Mouse (Mus musculus) urinary bladder, postnatal 25 days (tissue): ENCODE results near the gene Mknk1.
A peak's percentile ranks its signal among the peaks of the same experiment; 100 is the strongest.

ENCODE experiments used
- DNase-seq: peaks from one replicate; pipeline ENCODE4 v3.0.0; 2022; ENCODE audit warnings: low spot score

Gene Mknk1

DNA sequence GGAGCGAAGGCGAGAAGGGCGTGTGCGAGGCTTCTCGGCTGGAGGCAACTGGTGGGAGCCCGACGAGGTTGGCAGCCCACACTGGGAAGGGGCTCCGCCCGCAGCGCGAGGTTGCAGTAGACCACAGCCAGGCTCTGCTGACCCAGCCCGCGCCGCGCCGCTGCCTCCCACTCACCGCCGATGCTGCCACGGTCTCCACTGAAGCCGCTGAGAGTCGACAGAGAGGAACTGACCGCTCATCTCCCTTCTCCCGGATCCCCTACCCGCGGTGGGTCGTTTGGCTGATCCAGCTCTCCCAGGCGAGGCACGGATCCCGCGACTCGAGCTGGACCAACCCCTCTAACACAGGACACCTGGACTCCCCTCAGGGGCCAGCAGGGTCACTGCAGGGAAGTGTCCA lies 51.6 kb downstream of the Mknk1 start, which contains the start of gene 6430628N08Rik:
TSS of gene 6430628N08Rik (plus strand) at position 113 of the 400 bp plus-strand sequence.
- DNase-seq = no peak

DNA sequence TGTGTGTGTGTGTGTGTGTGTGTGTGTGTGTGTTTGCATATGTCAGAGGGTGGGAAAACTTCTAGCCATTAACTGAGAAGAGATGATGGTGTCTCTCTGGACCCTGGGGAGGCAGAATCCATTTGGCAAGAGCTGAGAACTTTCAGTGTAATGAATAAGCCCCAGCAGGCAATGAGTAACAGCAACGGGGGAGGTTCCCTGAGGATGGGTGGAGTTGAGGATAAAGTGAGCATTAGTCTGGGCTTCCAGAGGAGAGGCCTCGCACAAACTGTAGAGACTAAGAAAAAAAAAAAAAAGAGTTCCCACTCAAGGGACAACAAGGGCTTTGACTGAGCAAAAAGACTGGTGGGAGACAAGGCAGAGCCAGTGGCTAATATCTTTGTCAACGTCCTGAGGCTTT lies 55.3 kb downstream of the Mknk1 start:
- no peak for DNase-seq

DNA sequence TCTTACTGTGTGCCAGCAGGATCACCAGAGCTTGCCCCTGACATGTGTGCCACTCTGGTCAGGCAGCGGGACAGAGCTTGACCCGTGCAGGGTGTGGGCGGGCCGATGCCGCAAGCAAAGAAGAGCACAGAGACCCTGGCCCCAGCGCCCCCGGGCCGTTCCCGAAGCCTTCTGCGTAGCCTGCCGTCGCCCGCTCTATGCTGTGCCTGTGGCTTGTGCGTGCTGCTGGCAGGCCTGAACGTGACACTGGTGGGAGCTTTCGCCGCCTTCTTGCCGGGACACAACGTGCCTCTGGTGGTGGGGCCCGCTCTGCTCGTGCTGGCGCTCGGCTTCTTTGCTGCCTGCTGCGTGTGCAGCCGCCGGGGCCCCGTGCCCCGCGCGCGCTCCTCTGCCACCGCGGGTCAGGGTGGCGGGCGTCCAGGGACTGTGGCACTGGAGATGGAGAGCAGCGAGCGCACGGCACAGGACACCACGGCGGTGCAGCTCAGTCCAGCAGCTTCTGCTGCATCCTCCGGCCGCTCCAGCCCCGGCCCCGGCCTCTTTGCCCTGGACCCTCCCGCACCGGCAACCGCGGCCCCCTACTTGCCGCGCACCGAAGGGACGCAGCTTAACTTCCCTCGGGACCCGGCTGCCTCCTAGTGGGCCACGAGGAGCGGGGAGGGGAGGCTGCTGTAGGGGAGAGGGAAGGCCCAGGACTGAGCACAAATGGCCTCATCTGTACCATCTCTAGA lies 59.1 kb downstream of the Mknk1 start:
- DNase-seq = no peak

DNA sequence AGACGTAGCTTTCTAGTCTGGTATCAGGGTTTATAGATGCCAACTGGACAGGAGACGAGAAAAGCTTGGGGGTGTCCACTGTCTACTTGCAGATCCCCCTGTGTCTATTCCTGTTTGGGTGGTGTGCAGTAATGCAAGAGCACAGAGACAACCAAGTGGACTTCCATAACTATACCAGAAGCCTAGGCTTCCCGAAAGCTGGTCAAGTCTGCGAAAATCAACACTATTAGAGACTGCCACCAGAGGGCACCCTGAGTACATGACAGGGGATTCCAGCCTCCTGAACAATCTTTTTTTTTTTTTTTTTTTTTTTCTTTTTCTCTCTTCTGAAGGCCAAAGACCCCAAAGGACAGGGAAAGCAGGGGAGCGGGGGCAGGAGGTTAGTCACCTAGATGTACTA lies 63.8 kb downstream of the Mknk1 start:
- DNase-seq = peak; percentile 82

DNA sequence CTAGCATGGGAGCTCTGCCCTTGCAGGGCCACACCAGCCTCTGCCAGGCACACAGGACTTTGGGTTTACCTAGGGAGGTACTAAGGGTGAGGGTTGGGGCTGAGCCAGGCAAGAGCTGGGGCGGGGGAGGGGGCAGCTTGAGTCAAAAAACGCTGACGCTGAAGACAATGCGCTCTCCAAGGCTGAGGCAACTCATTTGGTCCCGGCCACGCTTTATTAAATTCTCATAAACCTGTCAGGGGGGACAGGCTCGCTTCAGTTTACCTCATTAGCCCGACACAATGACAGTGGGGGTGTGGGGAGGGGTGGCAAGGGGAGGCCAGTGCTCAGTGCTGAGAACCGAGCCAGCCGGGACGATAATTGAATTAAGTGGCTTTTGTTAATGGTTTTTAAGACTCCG lies 65.4 kb downstream of the Mknk1 start:
- no peak for DNase-seq

DNA sequence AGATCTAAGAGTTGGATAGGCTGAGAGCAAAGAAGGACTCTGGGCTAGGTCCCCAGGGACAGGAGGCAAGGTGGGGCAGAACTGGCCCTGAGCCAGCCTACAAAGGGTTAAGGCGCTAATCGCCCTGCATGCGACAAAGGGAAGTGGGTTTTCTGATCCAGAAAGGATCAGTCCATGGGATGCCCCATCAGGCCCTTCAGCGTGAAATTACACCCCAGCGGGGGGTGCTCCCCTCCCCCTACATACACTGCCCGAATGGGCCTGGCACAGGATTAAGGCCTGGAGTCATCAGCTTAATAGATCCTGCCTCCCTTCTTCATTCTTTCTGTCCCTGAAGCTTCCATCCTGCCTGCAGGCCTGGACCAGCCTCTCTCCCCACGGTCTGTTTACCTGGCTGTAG lies 66.7 kb downstream of the Mknk1 start:
- no peak for DNase-seq

DNA sequence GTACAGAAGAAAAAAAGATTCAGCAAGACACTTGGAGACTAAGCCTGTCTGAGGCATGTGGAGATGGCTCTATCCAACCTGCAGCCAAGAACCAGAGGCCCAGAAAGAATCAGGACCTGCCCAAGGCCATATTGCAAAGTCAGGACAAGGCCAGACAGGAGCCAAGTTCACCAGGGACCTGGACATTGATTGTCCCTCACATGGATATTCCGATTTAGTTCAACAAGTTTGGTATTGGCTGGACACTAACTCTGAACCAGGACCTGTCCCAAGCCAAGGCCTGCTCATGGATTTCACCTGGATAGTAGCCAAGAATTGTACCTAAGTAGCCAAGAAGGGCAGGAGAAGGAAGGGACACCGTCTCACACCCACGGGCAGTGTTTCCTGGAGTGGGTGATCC lies 67.8 kb downstream of the Mknk1 start:
- DNase-seq = no peak

DNA sequence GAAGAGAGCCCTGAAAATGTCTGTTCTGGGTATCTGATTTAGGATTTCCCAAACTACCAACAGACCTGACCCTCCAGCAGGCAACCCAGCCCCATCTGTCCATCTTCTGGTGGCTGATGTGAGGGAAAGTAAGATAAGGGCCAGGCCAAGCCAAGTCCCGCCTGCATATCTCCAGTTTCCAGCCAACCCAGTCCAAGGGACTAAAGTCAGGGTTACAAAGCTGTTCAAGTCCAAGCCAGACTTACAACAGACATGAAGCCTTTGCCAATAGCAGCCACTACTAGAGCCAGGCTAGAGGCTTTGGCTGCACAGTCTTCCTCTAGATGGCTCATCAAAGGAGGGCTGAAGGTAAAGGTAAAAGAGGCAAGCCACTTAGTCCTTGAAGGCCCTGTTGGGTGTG lies 69.0 kb downstream of the Mknk1 start:
- no peak for DNase-seq

DNA sequence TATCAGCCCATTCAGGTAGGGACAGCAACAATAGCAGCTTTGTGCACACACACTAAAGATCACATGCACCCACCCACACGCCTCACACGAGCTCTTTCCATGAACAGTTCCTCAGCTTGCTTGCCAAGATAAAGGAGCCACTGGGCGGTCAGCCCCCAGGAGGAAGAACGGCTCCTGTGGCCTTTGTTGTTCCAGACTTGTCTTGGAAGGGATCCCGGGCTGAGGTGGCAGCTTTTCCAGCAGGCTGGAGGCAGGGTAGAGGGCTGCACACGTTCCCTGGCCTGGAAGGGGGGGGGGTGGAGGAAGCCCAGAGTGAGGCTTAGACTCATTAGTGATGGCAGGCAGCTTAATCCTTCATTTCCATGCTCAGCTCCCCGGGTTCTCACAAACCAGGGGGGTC lies 69.6 kb downstream of the Mknk1 start:
- no peak for DNase-seq

DNA sequence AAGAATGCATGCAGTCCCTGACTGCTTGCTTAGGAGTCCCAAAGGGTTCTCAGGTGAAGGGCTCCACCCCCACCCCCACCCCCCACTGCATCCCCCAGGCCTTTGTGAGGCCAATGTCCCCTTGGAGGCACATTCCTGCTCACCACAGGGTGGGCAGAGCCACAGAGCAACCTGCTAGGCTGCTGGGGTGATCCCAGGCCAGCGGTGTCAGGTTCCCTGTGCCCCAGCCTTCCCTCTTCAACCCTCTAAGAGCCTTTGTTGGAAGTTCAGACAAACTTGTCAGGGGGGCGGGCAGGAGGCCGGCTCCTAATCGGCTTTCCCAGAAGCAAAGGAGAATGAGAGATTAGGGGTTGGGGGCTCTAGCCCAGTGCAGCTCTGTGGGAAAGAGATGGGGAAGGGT lies 72.6 kb downstream of the Mknk1 start:
- no peak for DNase-seq

DNA sequence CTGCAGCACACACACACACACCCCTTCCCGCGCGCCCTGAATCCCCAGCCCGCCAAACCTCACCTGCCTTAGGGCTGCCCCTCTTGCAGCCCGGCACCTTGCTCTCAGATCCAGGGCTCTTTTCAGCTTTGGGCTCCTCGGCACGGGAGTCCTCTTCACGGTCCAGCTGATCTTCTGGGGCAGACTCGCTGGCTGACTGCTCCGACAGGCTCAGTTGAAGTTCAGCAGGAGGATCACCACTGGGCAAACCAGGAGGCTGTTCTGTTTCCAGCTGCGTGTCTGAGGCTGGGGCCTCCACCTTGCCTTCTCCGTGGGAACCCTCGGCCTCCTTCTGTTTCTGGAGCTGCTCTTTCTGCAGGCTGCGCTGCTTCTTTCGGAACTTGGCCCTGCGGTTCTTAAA lies 80.9 kb downstream of the Mknk1 start:
- no peak for DNase-seq

DNA sequence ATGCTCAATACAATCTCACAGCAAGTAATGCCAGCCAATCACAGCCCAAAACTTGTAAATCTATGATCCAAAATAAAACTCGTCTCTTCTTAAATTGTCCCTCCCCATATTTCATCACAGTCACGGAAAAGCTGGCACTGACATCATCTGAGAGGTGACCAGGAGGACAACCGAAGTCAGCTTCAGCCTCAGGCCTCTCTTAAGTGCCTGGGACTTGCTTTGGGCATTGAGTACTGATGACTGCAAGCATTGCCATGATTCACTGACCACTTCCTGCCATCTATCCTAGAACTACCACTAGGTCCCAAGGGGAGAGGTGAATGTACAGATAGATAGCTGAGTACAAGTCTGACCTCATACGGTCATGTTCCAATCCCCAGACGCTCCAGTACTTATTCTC lies 83.7 kb downstream of the Mknk1 start:
- no peak for DNase-seq

DNA sequence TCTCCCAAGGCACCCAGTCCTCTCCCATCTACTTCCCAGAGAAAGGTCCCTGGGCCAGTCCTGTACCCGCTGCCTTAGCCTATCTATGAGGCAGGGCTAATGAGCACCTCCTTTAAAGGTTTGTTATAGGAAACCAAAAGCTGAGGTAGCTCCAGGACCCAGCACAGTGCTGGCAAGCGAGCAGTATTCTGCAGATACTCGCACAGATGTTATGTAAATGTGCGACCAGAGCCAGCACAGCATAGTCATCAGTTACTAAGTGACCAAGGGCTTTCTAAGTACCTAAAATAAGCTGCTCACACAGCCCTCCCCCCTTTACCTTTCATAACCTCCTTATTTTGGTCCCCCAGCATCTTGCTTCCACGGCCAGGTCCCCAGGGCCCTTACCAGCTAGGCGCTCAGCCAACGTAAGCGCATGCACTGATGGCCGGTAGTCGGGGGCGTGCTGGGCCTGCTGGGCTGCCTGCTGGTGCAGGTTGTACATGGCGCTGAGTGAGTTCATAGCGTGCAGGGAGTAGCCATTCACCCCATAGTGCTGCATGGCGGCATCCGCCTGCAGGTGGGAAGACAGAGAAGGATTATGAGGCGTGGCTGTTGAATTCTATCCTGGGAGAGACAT lies 84.4 kb downstream of the Mknk1 start:
- DNase-seq = no peak

DNA sequence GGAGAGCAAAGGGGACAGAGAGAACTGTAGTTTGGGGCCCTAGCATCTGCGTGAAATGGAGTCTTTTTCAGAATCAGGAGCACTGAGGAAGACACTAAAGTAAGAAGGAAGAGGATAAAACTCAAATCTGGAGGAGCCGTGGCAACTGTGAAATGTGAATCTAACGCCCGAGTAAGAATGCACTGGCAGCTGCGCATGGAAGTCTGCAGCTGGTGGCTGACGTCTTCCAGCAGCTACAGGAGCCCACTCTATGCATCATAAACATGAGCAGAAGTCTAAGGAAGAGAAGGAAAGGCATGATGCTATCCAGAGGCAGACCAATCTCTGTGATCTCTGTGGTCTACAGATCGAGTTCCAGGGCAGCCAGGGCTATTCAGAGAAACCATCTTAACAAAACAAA lies 88.6 kb downstream of the Mknk1 start:
- no peak for DNase-seq
